Mouse (Mus musculus): ENCODE results near the gene Fam117b.

DNA sequence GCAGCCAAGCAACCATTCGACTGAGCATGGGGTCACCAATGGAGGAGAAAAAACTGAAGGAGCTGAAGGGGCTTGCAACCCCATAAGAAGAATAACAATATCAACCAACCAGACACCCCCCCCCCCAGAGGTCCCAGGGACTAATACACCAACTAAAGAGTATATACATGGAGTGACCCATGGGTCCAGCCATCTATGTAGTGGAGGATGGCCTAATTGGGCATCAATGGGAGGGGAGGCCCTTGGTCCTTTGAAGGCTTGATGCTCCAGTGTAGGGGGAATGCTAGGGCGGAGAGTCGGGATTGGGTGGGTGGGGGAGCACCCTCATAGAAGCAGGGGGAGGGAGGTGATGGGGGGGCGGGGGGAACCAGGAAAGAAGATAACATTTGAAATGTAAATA, 34.7 kb downstream of the Fam117b start:
- TF ChIP-seq SMC3 (IDR thresholded peaks at IDR 0.05; ENCODE audit: low read depth, low read length) (no peak), EP300 (IDR thresholded peaks at IDR 0.05; ENCODE audit: low read length) (no peak), CHD1 (IDR thresholded peaks at IDR 0.05; ENCODE audit: low read depth, low read length) (no peak), CTCF (conservative IDR thresholded peaks at IDR 0.05 in 1 of 2, IDR thresholded peaks at IDR 0.05 in 1 of 2; ENCODE audit: low read depth in 2 of 2, low read length in 2 of 2) (no peak), TCF12 (IDR thresholded peaks at IDR 0.05; ENCODE audit: low read depth, low read length) (no peak), TBP (conservative IDR thresholded peaks at IDR 0.05; ENCODE audit: low read depth, low read length) (no peak), POLR2A (IDR thresholded peaks at IDR 0.05; ENCODE audit: low read depth, low read length) (no peak), MAX (IDR thresholded peaks at IDR 0.05; ENCODE audit: low read length) (no peak)
